Mouse (Mus musculus) right cerebral cortex, adult 2 months (tissue): Measurements from ENCODE around the gene Thap12.

Experiments used
- DNase-seq, 2 experiments: peaks; one replicate each; pipeline ENCODE4 v3.0.0; 2021 to 2022; ENCODE audit warnings: low spot score in 2 of 2

The Thap12 gene

DNA sequence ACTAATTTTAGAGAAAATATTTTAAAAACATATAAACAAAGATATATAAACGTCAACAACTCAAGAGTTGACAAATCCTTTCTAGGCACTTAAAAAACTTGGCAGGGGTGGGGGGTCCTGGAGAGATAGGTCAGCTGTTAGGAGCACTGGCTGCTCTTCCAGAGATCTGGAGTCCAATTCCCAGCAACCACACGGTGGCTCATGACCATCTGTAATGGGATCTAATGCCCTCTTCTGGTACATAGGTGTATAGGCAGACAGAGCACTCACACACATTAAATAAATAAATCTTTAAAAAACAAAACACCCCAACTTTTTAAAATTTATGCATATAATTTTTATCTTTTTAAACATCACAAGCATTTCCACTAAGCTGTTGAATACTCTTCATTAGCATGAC is 5.4 kb upstream of the Thap12 start:
- no peak for DNase-seq

DNA sequence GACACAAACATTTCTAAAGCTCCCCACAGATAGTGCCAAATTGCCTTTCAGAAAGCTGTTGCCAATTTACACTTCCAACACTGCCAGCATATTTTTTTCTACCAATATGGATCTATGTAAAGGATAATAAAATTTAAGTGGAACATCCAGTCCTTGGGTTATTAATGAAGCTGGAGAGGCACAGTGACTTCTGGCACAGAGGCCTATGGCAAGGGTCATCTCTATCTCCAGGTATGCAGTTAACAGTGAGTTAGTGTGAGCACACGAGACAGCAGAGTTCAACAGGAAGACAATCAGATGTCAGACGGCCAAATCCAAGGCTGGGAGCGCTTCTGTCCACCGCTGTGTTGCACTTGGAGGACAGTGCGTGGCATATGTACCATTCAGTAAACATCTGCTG is 4.9 kb upstream of the Thap12 start:
- no peak for DNase-seq

DNA sequence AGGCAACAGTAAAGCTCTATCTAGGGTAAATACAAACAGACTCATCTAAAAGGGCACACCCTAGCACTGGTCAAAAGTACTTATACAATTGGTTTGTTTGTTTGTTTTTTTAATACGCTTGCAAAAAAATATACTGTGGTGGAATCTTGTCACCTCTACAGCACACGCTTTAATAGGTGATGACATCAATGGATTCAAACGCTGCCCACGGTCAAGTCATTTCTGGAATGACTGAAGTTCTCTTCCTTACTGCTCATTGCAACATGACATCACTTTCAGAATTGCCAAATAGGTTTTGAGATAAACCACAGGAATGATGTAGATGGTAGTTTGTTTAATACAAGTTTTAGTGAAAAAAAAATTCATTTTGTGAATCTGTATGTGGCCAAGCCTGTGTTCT is 4.3 kb upstream of the Thap12 start:
- DNase-seq: no peak

DNA sequence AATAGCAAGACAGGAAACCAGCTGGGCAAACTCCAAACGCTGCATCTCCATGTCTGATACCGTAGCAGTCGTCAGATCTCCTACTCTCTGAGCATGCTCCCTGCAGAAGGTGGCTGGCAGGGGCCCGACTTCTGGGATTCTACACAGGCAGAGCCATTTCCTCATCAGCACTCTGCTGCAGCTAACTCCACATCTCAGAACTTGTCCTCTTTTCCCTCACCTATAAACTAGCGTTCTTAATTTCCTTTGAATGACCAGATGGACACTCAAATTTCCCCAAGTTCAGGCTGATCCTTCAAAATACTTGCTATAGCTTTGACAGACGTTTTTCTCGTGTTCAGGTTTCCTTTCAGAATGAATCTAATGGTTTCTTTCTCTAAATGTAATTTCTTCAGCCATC is 1.1 kb upstream of the Thap12 start:
- DNase-seq: no peak

DNA sequence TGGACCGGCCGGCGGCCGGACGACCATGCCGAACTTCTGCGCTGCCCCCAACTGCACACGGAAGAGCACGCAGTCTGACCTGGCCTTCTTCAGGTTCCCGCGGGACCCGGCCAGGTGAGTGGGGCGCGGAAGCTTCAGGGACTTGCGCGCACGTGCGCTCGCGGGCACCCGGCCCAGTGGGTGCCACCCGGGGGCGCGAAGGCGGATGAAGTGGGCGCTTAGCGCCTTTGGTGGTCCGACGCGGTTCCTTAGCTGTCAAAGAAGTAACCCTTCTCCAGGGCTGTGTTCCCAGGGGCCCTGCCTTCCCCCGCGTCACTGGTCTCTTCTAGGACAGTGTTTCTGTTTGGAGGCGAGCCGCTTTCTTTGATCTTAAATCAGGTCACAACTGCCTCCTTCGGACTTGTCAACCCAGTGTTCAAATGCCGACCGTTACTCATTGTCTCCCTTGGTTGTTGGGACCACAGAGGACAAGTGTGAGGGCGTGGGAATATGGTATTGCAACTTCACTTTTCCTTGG is 520 bp downstream of the Thap12 start:
- DNase-seq: peak in 1 of 2 experiments; percentile 14

DNA sequence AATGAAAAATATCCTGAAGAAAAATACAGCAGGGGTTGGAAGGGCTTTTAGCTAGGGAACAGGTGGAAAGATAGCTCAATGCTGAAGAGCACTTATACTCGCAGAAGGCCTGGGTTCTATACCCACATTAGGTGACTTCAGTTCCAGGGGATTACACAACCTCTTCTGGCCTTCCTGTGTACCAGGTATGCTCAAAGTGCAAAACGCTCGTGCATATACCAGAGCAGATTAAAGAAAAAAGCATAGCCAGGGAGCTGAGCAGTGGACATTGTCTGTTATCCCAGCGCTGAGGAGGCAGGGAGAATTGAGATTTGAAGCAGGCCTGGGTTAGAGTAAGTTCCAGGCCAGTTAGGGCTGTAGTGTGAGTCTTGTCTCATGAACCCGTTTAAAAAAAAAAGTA is 1.4 kb downstream of the Thap12 start:
- no peak for DNase-seq

DNA sequence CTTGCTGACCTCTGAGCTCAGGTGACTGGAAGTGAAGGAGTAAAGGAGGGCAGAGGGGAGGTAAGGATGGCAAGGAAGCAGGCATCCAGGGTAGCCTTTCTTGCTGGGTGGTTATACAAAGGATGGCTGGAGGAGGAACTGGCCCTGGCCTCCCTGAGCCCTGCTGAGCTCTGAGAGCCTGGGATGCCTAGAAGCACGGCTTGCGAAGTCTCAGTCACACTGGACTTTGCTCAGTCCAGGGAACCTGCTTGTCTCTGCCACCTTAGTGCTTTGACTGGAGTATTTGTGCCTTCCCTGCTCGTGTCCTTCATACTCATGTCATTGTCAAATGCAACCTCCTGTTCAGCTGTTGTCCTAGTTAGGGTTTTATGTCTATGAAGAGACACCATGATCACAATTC is 10.8 kb downstream of the Thap12 start:
- no peak for DNase-seq

DNA sequence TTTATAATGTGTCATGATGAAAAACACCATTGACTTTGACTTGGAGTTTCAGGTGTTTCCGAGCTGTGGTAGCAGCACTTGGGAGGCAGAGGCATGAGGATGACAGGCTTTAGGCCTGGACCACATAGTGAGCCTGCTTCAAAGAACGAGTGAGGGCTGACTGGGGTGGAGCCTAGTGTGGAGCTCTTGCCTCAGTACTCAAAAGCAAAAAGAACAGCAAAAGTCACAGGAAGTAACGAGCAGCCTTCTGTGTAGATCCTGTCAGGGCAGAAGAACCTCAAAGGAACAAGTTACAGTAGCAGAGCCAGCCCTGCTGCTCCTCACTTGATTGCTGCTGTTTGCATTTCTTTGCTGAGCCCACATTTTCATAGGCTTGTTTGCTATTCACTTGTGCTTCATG is 14.5 kb downstream of the Thap12 start:
- no peak for DNase-seq

DNA sequence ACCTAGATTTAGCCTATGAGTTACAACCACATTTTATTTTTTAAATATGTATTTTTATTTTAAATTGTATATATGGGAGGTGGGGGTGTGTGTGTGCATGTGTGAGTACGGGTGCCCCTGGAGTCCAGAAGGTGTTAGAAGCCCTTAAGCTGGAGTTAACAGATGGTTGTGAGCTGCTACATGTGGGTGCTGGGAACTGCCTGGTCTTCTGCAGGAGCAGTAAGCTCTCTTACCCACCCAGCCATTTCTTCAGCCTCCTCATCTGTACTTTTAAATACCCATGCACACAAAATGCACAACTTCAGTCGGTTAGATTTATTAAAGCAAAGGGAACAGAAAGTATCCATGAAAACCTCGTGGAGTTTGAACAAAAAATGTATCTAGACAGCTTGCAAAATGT is 16.9 kb downstream of the Thap12 start:
- DNase-seq: no peak

DNA sequence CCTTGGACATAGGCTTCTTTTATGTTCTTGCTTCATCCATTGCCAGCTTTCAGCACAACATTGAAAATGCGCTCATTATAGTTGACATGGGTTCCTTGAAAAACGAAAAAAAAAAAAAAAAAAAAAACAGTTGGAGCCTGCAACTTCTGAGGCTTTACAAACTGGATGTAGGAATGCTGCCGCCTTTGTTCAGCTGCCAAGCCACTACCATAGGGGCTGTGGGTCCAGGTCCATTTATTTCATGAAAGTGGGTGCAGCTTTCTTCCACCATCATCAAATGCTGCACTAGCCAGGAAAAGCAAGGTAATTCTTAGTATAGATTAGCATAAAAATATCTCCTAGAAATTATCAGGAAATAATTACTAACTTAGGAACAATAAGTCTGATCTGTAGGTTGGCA is 17.8 kb downstream of the Thap12 start:
- DNase-seq: no peak

DNA sequence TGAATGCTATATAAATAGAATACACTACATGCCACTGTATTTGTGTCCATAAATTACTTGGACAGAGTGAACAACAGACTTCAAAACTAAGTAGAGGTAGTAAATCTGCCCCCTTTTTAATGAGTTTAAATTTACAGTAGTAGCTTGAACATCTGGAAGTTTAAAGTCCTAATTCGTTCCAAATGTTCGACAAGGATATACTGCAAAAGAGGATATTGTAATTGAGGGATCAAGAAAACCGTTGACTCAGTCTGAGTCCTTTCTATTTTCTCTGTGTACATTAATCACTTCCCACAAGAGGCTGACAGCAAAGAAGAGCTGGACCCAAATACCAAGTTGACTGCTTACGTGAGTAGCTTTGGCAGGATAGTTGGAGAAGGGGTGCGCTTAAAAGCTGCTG is 18.3 kb downstream of the Thap12 start:
- no peak for DNase-seq

DNA sequence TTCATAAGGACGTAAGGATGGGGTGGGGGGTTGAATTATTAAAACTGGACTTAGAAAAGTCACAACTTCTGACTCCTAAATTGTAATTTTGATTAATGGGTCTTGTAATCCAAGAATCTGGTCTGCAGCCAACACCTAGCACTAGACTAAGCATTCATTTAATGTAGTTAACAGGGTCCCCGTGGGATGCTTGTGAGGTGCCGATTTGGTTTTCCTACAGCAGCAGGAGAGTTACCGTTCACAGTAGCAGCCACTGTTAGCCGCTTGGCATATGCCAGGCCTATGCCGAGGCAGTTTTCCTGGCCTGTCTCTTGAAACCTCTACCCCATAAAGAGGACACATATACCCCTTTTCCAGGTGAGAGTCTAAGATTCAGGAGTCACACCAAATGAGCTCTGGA is 18.7 kb downstream of the Thap12 start:
- no peak for DNase-seq

DNA sequence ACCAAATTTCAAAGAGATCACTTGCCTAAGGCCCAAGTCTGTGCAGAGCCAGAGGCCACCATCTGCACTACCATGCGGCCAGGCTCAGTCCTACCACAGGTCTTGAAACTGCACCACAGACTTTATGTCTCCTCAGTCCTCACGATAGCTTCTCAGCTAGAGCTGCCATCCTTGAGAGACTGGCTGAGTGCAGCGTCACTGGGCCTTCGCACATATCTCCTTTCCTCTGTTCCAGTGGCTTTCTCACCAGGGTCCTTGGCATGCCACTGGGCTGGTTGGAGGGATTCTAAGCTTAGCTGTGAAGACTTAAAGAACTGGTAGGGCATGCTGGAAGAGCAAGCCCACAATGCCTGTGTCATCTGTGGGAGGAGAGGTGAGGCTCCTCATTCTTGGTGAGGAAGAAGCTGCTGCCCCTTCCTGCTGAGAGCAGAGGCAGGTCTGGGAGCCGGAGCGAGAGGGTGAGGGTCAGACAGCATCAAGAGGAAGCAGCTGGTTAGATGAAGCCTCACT is 22.8 kb downstream of the Thap12 start:
- DNase-seq: no peak

DNA sequence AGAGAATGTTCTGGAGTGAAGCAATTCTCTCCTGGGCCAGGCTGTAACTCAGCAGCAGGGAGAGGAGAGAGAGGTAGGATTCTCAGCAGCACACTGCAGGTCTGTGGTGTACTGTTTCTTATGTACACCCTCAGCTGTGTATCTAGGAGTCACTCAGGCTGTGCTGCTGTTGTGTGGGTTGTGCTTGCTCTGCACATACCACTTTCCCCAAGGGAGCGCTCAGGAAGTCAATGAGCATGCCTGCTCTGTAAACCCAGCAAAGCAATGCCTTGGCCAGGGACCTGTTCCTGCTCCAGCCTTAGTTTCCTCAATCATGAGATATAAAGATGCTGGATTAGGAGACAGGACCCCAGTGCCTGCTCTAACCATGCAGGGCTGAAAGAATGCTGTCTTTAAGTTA is 25.1 kb downstream of the Thap12 start:
- no peak for DNase-seq

DNA sequence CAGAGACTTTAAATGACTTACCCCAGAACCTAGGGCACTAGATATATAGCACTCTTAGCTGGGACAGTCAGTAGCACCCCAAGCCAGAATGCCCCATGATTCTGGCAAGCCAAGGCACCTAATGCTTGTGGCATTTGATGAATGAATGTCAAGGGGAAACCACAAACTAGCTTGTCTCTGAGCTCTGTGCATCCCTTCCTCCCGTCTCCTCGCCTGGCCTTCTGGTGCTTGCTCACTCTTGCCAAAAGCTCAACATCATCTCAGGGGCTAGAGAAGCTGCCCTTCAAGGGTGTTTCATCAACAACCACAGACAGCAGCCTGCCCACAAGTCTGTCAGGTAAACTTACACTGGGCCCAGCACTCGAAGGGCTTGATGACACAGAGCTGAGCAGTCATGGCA is 25.6 kb downstream of the Thap12 start:
- no peak for DNase-seq

DNA sequence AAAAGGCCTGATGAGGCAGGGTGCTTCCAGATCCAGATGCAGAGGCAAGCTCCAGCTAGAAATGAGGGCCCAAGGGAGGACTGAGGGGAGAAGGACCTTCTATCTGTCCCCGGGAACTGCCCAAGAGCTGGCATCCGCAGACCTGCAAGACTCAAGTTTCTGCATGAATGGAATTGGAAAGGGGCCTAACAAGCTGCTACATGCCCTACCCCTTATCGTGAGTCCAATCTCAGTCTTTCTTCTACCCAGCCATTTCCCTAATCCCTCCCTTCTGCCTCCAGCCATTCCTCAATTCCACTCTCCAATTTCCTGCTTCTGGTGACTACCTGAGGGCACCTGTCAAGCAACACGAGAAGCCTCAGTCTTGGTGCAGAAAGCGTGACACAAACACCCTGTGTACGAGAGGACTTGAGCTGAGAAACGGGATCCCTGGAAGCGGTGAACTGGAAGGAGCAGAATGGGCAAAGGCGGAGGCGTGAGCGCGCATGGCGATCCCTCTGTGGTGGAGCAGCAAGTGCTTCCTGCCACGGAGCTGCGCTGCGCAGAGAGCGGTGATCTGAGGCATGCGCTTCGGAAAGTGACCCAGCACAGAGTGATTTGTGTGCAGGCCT is 26.9 kb downstream of the Thap12 start:
- DNase-seq: no peak

DNA sequence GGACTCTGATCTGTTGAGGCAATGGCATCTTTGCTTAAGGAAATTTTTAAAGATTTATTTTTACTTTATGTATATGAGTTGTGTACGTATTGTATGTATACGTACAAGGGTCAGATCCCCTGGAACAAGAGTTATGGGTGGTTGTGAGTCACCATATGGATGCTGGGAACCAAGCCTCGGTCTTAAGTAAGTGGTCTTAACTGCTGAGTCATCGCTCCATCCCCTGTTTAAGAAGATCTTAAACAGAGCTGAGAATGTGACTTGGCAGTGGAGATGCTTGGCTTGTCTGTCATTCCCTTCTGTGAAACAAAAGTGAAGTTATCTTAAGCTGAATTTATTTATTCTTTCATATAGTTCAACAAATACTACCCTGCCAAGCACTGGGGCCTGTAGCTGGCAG is 31.1 kb downstream of the Thap12 start:
- DNase-seq: no peak

DNA sequence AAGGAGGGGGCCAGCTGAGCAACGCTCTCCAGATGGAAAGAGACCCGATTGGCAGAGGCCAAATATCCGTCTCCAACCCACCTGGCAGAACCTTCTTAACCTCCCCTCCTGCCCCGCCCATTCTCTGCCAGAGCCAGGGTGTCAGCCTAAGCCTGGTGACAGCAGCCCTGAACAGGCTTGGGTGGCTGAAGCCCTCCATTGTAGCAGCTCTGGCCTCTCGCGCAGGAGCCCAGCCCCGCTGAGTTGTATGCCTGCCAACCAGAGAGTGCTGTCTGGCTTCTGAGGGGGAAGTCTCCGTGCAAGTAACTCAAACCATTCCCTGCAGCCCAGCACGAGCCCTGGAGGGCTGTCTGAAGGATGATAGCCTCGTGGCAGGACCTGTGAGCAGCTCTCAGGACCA is 32.0 kb downstream of the Thap12 start:
- DNase-seq: peak; percentile 12 to 31

DNA sequence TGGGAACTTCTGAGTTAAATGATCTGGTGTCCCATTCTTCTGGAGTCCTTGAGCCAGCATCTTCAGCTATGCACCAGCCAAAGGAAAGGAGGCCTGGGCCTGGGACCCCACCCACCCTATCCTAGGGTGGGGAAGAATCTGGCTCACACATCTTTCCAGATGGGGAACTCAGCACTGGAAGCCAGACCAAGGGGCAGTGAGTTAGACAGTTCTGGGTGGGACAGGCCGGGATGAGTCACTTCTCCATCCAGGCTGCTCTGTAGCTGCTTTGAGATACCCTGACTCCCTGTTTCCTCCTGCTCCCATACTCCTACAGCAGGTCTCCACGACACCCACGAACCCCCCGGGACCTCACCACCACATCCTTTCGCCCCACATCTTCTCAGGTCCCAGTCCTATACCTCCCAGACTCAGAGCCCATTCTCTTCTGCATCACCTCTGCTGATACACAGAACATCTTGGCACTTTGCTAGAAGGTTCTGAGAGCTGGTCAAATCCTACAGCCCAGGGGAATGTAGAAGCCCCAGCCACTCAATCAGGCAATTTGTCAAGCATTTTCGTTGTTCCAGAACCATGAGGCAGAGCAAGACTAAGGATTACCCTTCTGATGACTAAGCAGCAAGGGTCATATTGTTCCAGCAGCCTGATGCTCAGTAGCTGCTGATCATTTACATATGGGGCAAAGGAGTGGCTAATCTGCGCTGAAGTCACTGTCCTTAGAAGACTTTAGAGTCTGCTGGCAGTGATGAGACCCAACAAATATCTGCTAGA is 34.1 kb downstream of the Thap12 start:
- DNase-seq: no peak

DNA sequence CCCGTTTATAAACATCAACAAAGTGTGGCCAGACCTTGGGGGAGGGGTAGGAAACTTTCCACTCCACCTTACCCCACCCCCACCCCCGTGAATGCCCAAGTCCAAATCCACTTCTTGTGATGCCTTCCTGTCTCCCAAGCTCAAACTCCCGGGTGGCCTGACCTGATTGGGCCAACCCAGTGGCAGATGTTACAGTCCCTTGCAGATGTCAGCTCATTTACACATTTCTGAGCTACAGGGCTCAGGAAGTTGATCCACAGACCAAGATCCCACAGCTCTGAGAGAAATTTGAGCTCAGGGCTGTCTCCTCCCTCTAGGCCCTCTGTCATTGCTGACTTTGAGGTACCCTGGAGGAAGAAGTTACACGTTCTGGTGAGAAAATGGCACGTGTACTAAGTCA is 37.5 kb downstream of the Thap12 start:
- no peak for DNase-seq

DNA sequence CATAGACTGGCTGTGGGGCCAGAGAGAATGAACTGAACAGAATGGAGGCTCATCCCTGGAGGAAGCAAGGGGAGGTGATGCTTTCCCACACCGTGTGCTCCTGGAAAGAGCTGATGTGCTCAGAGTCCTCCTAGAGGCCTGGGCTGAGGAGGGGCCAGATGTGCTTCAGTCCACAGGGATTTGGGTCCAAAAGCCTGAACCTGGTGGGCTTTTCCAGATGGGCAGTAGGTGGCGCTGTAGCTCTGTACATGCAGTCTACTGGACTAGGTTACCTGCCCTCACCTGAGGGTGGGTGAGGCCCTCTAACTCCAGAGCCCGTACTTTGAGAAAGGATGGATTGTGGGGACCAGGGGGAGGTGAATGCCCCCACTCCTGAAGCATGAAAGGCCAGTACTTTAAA is 40.4 kb downstream of the Thap12 start:
- DNase-seq: peak; percentile 61 to 68

DNA sequence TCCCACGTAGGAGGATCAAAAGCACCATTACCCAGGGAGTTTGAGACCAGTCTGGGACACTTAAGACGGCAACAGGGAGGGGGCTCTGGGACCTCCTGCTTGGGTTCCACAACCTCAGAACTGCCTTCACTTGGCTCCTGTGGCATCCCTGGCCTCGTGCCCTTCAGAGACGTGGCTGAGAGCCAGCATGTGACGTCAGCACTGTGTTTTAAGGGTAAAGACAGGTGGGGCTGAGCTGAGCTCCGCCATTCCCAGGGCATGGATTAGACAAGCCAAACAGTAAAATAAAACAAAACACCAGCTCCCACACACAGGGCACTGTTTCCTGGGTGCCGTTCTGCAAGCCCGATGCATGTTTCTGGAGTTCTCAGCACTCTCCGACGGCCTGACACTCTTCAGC is 47.5 kb downstream of the Thap12 start:
- DNase-seq: no peak

DNA sequence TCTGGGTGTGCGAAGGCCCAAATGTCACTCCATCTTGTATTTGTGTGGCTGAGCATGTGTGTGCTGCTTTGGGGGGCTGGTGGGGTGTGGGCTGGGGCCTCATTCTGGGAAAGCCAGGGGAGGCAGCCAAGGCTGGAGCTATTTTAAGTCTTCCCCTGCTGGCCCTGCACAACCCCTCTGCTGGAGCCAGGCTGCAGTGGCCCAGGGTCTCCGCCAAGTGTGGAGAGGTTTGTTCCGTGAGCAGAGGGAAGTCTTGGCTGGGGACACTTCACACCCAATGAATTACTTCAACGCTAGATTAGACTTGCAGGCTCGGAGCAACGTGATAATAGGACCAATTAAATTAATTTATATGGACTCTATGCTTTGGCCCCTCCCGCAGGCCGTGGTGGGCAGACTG is 49.8 kb downstream of the Thap12 start:
- DNase-seq: no peak
